Mouse (Mus musculus) forebrain, embryonic 12.5 days (tissue): ENCODE measurements at regions not wholly inside any gene's neighbourhood (a gene's known extent, or its start where the extent isn't known, plus 50 kb on each side); places are given as distances from the start of the nearest gene placed in this dataset.

Experiments used
- ATAC-seq: fragments of 200-750 bp; cut with Nextera tagmentation; 2 replicates; pipeline ENCODE4 v1.8.0; 2017; ENCODE audit warnings: moderate TSS enrichment; ENCODE audit not compliant: low FRiP score
- H3K27ac ChIP-seq: fragments of 300-500 bp; sonication (generic); 2 replicates; pipeline ENCODE4 v1.5.1; 2016; ENCODE audit warnings: mild to moderate bottlenecking
- H3K27me3 ChIP-seq: fragments of 300-500 bp; sonication (generic); 2 replicates; pipeline ENCODE4 v1.6.1; 2016; ENCODE audit warnings: mild to moderate bottlenecking
- H3K36me3 ChIP-seq: fragments of 300-500 bp; sonication (generic); replicated peaks from 2 replicates; pipeline ENCODE4 v1.6.1; 2016; ENCODE audit warnings: mild to moderate bottlenecking
- H3K4me1 ChIP-seq: fragments of 300-500 bp; sonication (generic); 2 replicates; pipeline ENCODE4 v1.6.1; 2016
- H3K4me2 ChIP-seq: fragments of 300-500 bp; sonication (generic); 2 replicates; pipeline ENCODE4 v1.6.1; 2016; ENCODE audit warnings: mild to moderate bottlenecking, moderate library complexity
- H3K4me3 ChIP-seq: fragments of 300-500 bp; sonication (generic); replicated peaks from 2 replicates; pipeline ENCODE4 v1.5.1; 2016; ENCODE audit warnings: mild to moderate bottlenecking
- H3K9ac ChIP-seq: fragments of 300-500 bp; sonication (generic); 2 replicates; pipeline ENCODE4 v1.6.1; 2016; ENCODE audit warnings: mild to moderate bottlenecking
- H3K9me3 ChIP-seq: fragments of 300-500 bp; sonication (generic); 2 replicates; pipeline ENCODE4 v1.6.1; 2016
- WGBS: fragments of 180-500 bp; shearing (Covaris S2); methylation state at CpG from one replicate; pipeline ENCODE4 v1.1.7; 2016; 5-methylcytosine and 5-hydroxymethylcytosine counted together

DNA sequence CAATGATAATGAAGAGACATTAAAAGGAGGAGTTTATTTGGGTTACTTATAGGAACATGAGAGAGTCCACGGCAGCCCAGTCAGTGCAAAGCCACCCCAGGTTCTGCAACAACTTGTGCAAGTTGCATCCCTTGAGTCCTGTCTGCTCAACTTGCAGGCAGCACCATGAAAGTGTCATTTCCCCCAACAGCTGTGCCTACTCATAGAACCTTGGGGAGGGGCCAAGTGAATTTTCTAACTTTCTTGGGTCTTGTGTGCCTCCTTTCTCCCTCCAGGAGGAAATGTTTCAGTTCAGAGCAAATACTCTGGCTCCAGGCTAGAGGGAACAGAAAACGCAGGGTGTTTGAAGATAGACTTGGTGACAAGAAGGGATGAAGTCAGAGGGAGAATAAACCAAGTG lies 204.5 kb upstream of the Mocs1 start:
- no peak overlapping the region for H3K9ac ChIP-seq
- H3K9me3 ChIP-seq = no peaks in the 10 kb centered on the region
- ATAC-seq = no peak
- no peak overlapping the region for H3K4me3 ChIP-seq
- no peak overlapping the region for H3K4me2 ChIP-seq
- 89% methylated on average over 2 of the region's 2 CpGs for WGBS
- 0 out of 2 replicates have a peak, but pooled peaks cover 7% of the 10 kb centered on the region for H3K27me3 ChIP-seq
- no peaks in the 10 kb centered on the region for H3K36me3 ChIP-seq
- no peak overlapping the region for H3K27ac ChIP-seq
- no peaks in the 10 kb centered on the region for H3K4me1 ChIP-seq

DNA sequence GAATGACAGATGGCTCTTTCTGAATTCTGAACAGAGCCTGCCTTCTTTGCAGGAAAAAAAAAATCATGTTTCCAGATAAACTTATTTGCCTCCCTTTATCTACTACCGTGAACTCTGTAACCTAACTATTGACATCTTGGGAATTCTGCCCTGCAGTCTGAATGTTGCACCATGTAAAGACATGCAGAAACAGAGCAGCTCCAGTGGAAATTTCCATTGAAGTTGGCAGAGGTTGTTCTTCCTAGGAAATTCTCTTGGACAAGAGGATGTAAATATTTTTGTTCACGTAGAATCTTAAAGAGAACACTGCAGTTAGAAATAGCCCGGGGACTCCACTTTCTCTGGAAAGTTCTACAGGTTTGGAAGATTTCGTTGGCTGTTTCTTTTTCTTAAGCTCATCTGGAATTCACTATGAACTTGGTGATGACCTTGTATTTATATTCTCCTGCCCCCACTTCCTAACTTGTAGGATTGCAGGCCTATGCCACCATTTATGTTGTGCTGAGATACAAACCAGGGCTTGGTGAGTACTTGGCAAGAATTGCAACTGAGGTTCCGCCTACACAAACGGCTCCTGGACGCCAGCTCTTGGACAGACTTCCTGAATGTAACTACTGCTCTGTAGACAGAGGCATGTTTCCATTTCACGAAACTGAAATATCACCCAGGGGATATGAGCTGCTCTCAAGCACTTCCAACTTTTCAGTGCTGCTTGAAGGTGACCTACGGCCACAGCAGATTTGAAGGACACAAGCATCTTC lies 202.7 kb upstream of the Mocs1 start:
- 0 out of 2 replicates have a peak, but pooled peaks cover 7% of the 10 kb centered on the region for H3K27me3 ChIP-seq
- 94% methylated on average over 9 of the region's 9 CpGs for WGBS

DNA sequence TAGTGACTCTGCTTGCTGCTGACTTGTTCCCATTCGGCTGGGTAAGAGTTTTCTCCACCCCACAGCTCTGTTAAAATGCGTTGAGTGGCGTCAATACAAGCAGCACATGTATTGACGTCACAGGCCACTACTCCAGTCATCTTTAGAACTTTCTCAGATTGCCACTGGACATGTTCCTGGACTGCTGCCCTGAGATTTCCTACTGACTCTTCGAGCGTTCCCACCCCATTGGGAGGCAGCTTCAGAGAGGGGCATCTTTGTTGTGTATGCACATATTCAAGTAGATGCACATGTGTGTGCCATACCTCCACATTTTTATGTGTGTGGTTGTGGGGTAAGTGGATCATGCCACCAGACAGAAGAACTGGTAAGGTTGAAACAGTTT lies 202.2 kb upstream of the Mocs1 start:
- Histone ChIP-seq H3K27ac (no peak overlapping the region), H3K9ac (no peak overlapping the region), H3K9me3 (no peaks in the 10 kb centered on the region), H3K27me3 (0 out of 2 replicates have a peak, but pooled peaks cover 7% of the 10 kb centered on the region), H3K4me2 (no peak overlapping the region), H3K36me3 (no peaks in the 10 kb centered on the region), H3K4me3 (no peak overlapping the region), H3K4me1 (peaks cover 4% of the 10 kb centered on the region)
- 87% methylated on average over 6 of the region's 6 CpGs for WGBS
- ATAC-seq = no peak

More for the DNA sequence above, 202.7 kb upstream of the Mocs1 start:
- Histone ChIP-seq H3K4me2 (no peak overlapping the region), H3K27ac (no peak overlapping the region), H3K4me3 (no peak overlapping the region), H3K9me3 (no peaks in the 10 kb centered on the region), H3K4me1 (no peaks in the 10 kb centered on the region; the same call in 1 of the 2 replicates), H3K36me3 (no peaks in the 10 kb centered on the region), H3K9ac (no peak overlapping the region)
- ATAC-seq = no peak

DNA sequence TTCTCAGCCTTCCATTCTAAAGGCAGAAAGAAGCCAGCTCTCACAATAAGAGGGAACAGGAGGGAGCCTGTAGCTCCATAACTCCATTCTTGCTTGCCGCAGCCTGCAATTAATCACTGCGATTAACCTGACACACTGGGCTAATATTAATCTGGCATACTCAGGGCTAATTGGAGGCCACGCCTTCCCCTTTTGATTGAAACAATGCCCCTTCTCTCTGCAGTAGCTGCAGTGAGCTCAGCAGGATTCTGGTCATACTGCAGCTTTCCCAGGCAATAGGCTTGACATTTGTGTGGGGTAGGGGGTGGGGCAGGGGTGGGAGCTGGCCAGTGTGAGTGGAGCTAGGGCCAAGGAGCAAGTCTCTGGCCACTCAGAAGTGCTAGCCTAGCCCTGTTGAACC lies 196.9 kb upstream of the Mocs1 start:
- WGBS = 1% methylated on average over 3 of the region's 3 CpGs
- H3K27ac ChIP-seq = peak overlapping the region; percentile 69
- no peaks in the 10 kb centered on the region for H3K9me3 ChIP-seq
- peak; percentile 76 for ATAC-seq
- H3K36me3 ChIP-seq = no peaks in the 10 kb centered on the region
- no peak overlapping the region for H3K4me3 ChIP-seq
- peaks cover 10% of the 10 kb centered on the region; the same call in 1 of the 2 replicates for H3K27me3 ChIP-seq
- H3K4me2 ChIP-seq = no peak overlapping the region
- H3K9ac ChIP-seq = no peak overlapping the region
- H3K4me1 ChIP-seq = peaks cover 13% of the 10 kb centered on the region

DNA sequence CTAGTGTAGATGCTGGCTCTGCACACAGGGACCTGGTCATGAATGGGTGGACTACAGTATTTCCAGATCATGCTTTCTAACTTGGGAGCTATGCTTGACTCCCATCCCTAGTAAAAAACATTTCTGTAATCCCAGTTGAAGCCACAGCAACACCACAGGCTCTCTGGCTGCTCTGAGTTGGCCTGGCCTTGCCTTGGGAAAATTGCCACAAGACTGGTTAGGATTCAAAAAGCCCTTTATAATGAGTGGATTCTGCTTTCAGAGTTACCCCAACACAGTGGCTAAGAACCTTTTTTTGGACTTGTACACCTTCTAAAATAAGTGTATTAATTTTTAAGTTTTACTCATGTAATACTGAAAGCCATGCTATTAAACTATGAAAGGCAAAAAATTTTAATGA lies 188.1 kb upstream of the Mocs1 start:
- Histone ChIP-seq H3K9me3 (no peaks in the 10 kb centered on the region), H3K4me1 (no peaks in the 10 kb centered on the region), H3K27ac (no peak overlapping the region), H3K4me2 (no peak overlapping the region), H3K9ac (no peak overlapping the region), H3K27me3 (no peaks in the 10 kb centered on the region; the same call in 1 of the 2 replicates), H3K36me3 (no peaks in the 10 kb centered on the region), H3K4me3 (no peak overlapping the region)
- ATAC-seq = no peak

DNA sequence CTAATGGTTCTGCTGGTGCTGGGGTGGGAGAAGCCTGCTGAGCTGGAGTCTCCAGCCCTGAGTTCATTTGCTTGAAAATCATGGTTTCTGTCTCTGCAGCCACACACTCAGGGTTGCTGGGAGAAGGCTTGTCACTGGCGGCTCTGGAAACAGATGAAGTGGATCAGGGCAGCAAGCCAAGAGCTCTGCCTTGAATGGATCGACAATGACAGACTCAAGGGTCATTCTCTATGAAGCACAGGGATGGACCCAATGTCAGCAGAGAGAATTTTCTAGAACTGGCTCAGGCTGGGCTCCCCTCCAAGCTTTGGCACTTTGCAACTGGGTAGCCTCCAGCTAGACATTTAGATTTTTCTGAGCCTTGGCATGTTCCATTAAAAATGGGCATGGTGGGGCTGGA lies 184.7 kb upstream of the Mocs1 start:
- Histone ChIP-seq H3K4me3 (no peak overlapping the region), H3K4me1 (peaks cover 5% of the 10 kb centered on the region; the same call in 1 of the 2 replicates), H3K4me2 (no peak overlapping the region), H3K9ac (no peak overlapping the region), H3K9me3 (no peaks in the 10 kb centered on the region), H3K27me3 (no peaks in the 10 kb centered on the region; the same call in 1 of the 2 replicates), H3K36me3 (no peaks in the 10 kb centered on the region), H3K27ac (no peak overlapping the region)
- ATAC-seq = no peak
- 74% methylated on average over 2 of the region's 2 CpGs for WGBS

DNA sequence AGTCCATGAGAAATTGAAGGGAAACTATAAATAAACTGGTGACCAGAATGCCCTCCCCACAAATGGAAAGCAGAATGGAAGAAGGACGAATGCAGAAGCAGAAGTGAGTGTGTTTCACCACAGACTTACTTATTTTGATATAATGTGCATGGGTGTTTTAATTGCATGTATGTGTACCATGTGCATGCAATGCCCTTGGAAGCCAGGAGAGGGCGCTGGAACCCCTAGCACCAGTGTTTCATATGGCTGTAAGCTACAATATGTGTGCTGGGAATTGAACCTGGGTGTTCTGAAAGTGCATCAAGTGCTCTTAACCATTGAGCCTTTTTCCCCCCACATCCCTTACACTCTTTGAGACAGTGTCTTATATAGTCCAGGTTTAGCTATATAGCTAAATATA lies 183.1 kb upstream of the Mocs1 start:
- H3K27ac ChIP-seq = no peak overlapping the region
- H3K9me3 ChIP-seq = no peaks in the 10 kb centered on the region
- no peak overlapping the region for H3K4me3 ChIP-seq
- peaks cover 14% of the 10 kb centered on the region for H3K4me1 ChIP-seq
- H3K9ac ChIP-seq = no peak overlapping the region
- H3K36me3 ChIP-seq = no peaks in the 10 kb centered on the region
- WGBS = 54% methylated on average over 2 of the region's 2 CpGs
- no peak for ATAC-seq
- H3K27me3 ChIP-seq = no peaks in the 10 kb centered on the region; the same call in 1 of the 2 replicates
- H3K4me2 ChIP-seq = no peak overlapping the region

DNA sequence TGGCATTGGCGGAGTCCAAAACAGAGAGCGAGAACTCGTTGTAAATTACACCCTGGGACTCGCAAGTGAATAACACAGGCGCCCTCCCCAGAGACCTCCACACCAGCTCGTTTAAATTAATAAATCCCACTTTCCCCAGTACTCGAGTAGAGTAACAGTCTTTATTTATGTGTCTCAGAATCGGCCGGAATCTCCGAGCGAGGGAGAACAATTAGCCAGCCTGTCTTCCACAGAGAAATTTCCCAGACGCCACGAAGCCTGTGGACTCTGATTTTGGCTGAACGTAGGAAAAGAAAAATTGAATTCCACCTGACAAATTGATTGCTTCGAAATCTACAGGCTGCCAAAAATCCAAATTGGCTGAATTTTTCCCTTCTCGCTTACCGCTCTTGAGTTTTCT lies 180.9 kb upstream of the Mocs1 start:
- no peaks in the 10 kb centered on the region for H3K36me3 ChIP-seq
- H3K9ac ChIP-seq = no peak overlapping the region
- no peak overlapping the region; the same call in 1 of the 2 replicates for H3K4me2 ChIP-seq
- H3K27ac ChIP-seq = no peak overlapping the region
- H3K27me3 ChIP-seq = no peaks in the 10 kb centered on the region; the same call in 1 of the 2 replicates
- peaks cover 32% of the 10 kb centered on the region for H3K4me1 ChIP-seq
- 47% methylated on average over 17 of the region's 17 CpGs for WGBS
- H3K4me3 ChIP-seq = no peak overlapping the region
- H3K9me3 ChIP-seq = no peaks in the 10 kb centered on the region
- ATAC-seq = no peak

DNA sequence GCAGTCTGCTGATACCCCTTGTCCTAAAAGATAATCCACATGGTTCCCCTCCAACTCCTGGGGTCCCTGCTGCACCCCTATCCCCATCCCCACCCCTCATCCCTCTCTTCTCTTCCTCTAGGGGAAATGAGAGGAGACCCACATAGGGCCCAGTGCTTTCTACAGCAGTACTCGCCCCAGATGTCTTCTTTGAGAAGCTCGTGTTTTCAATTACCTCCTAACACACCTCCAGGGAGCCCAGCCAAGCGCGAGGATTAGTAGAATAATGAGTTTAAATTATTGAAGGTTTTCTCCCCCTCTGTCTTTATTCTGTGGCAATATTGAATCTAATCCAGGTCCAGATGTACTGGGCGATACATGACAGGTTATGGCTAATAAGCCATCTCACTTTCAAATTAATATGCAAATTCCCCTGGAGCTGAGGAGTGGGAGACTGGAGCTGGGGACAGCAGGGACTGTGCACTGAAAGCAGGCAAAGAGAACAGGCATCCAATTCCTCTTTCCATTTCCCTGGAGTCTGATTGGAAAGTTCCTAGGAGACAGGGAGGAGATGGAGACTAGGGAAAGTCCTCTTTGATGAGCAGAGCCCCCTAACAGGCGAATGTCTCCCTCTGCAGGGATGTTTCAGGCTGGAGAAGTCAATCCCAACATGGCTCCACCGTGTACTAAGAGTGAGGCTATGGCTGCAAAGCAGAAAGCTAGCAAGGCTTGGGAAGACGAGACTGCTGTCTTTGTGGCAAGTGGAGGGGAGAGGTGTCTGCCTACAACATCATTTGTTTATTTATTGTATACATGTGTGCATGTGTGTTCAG lies 177.2 kb upstream of the Mocs1 start:
- H3K27ac ChIP-seq = peak overlapping the region; percentile 60
- ATAC-seq = peak; percentile 66
- 27% methylated on average over 8 of the region's 8 CpGs for WGBS
- no peaks in the 10 kb centered on the region for H3K36me3 ChIP-seq
- peaks cover 36% of the 10 kb centered on the region for H3K4me1 ChIP-seq
- no peak overlapping the region for H3K4me2 ChIP-seq
- no peaks in the 10 kb centered on the region for H3K27me3 ChIP-seq
- H3K9ac ChIP-seq = no peak overlapping the region
- H3K4me3 ChIP-seq = no peak overlapping the region
- no peaks in the 10 kb centered on the region for H3K9me3 ChIP-seq

DNA sequence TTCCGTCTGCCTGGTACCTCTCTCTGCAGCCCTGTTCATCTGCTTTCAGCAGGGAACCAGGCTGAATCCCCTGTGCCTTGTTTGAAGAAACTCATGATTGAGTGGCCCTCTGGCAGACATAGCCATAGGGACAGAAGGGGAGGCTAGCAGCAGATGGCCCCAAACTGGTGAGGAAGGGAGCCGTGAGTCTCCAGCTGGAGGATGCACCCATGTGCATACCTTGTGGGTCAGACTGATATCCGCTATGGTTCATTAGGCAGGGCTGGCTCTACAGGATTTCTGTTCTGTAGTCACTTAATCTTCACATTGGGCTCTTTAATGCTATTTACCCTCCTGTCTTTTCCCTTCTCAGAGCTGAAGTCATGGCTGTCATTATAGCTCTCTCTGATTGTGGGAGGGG lies 175.9 kb upstream of the Mocs1 start:
- no peaks in the 10 kb centered on the region for H3K27me3 ChIP-seq
- WGBS = 67% methylated on average over 3 of the region's 3 CpGs
- H3K9me3 ChIP-seq = no peaks in the 10 kb centered on the region
- no peak overlapping the region for H3K4me2 ChIP-seq
- peaks cover 34% of the 10 kb centered on the region for H3K4me1 ChIP-seq
- H3K9ac ChIP-seq = no peak overlapping the region
- H3K4me3 ChIP-seq = no peak overlapping the region
- no peaks in the 10 kb centered on the region for H3K36me3 ChIP-seq
- ATAC-seq = no peak; the same call in 1 of the 2 replicates
- no peak overlapping the region for H3K27ac ChIP-seq

DNA sequence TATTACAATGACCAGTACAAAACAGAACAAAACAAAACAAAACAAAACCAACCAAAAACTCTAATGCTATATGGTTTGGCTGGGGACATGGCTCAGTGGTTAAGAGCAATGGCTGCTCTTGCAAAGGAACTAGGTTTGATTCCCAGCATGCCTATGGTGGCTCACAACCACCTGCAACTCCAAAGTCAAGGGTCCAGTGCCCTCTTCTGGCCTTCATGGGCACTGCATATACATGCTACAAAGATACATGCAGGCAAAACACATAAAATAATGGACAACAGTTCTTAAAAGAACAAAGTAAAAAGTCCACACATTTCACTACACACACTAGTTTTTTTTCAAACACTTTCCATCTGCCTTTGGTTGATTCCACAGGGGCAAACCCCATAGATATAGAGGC lies 169.7 kb upstream of the Mocs1 start:
- Histone ChIP-seq H3K27me3 (peaks cover under 1% of the 10 kb centered on the region; the same call in 1 of the 2 replicates), H3K27ac (no peak overlapping the region), H3K9ac (no peak overlapping the region), H3K4me2 (no peak overlapping the region), H3K36me3 (no peaks in the 10 kb centered on the region), H3K4me1 (no peaks in the 10 kb centered on the region), H3K9me3 (no peaks in the 10 kb centered on the region), H3K4me3 (no peak overlapping the region)
- ATAC-seq = no peak

DNA sequence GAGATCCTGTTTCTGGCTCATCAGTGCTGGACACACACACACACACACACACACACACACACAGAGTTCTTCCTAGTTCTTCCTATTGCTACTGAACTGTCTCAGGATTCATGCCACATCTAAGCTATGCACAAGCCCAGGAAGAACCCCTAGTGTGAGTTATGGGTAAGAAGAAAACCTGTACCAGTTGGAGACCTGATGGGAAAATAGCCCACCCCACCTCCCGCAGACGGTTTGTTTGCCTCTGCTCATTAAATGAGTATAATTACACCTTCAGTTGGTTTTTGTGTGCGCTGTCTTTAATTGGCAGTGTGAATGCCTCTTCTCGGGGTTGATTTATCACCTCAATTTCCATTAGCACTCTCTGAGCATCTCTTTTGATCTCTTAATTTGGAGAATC lies 165.8 kb upstream of the Mocs1 start:
- H3K36me3 ChIP-seq = no peaks in the 10 kb centered on the region
- H3K27ac ChIP-seq = no peak overlapping the region
- H3K4me3 ChIP-seq = no peak overlapping the region
- WGBS = 19% methylated on average over 4 of the region's 4 CpGs
- no peak overlapping the region for H3K9ac ChIP-seq
- no peaks in the 10 kb centered on the region for H3K9me3 ChIP-seq
- H3K27me3 ChIP-seq = peaks cover 5% of the 10 kb centered on the region; the same call in 1 of the 2 replicates
- H3K4me2 ChIP-seq = no peak overlapping the region
- ATAC-seq = peak; percentile 55; the same call in 1 of the 2 replicates
- no peaks in the 10 kb centered on the region for H3K4me1 ChIP-seq
